Mouse (Mus musculus): ENCODE measurements around the gene Clcn6.

Gene Clcn6

DNA sequence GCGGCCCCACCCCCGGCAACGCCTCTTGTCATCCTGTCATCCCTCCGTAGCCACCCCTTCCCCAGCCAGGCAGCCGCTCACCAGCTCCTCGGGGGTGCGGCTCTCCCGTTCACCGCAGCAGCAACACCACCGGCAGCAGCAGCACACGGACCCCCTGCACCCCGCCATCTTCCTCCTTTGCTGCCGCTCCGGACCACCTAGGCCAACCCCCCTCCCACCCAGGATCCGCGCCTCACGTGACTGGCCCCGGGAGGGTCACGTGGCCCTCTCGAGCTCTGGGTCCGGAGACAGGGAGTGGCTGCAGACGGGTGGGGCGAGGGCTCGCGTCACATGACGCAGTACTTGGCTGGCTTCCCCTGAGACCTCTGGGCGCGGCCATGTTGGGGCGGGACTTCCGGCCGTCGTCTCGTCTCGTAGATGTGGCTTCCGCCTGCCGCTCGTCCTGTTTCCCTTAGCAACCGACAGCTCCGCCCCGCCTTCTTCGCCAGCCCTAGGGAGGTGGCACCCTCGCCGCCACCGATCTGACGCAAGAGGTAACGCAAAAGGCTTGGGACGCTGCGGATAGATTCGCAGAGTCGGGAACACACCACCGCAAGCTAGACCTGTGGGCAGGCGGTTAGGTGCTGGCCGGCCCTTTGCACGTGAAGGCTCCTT is at the start of gene Clcn6, which contains the start of gene Mthfr:
TSS of gene Clcn6 (minus strand) at position 222 of the 654 bp plus-strand sequence.
TSS of gene Mthfr (plus strand) at position 478 of the 654 bp plus-strand sequence.
- peak; percentile 99 to 100 for DNase-seq

DNA sequence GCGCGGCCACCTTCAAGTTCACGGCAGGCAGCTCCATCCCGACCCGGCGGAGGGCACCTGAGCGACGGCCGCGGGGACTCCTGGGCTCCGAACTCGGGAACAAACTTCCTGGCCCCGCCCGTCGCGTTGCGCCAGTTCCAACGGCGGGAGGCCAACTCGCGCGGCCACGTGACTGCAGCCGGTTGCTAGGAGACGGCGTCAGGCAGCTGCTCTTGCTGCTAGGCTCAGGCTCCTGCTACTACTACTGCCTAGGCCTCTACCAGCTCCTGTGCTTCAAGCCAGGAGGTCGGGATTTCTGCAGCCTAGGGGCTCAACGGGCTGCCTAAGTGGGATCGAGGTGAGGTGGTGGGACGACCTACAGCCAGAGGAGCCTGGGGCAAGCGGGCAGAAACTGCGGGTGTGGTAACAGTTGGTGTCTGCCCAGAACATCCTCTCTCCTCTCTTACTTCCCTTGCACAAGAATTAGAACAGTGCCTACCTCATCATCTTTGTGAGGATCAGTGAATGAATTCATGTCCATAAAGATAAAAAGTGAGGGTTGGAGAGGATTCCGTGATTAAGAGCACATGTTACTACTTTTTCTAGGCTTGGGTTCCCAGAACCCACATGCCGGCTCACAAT is 49.4 kb upstream of the Clcn6 start, which contains the start of gene Agtrap:
TSS of gene Agtrap (minus strand) at position 125 of the 621 bp plus-strand sequence.
- DNase-seq = peak; percentile 96

DNA sequence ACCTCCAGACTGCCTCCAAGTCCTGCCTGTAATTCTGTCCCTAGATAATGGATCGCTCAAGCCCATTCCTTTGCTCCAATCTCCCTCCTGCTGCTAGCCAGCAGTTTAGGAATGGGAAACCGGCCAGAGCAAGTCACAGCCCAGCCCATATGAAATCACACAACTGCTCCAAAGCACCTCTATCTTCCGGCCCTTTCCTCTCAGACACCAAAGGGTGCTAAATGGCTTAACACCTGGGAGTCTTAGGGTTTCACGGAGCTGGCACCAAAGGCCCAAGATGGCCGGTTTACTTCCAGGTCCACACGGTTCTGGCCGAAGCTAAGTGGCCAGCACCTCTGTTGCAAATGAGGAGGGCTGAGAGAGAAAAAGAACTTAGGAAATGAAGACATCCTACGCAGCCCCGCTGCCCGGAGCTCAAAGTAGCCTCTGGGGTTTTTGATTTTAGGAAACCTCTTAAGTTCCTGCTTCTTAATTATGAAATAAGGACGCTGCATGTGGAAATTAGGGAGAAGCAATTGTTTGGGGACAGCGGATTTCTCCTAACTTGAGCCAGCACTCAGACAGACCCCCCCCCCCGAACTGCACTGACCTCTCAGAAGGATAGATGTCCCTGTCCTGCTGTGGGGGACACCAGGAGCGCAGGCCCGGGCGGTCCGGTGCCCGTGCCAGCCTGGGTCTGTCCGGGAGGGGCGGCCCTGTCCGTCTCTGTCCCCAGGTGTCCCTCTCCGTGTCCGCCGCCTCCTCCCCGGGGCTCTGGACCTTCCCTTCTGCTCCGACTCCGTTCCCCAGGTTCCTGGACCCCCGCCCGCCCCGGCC is 48.7 kb upstream of the Clcn6 start:
- peak; percentile 47 to 52 for DNase-seq

DNA sequence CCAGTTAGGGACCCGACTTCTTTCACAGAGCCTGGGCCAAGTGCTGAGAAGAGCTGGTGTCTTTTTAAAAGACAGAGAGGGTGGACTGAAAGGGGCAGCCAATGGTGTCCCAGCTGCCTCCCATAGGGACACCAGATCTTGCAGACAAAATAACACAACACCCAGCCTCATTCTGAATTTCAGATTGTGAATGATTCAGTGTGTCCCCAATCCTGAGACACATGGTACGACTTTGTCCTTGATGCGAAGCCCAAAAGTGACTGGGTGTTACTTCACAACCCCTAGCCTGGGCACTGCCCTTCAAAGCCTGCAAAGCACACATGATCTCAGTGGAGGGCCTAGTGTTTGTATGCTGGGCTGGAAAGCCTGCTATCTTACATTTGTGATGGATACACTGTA is 47.3 kb upstream of the Clcn6 start:
- DNase-seq = no peak

DNA sequence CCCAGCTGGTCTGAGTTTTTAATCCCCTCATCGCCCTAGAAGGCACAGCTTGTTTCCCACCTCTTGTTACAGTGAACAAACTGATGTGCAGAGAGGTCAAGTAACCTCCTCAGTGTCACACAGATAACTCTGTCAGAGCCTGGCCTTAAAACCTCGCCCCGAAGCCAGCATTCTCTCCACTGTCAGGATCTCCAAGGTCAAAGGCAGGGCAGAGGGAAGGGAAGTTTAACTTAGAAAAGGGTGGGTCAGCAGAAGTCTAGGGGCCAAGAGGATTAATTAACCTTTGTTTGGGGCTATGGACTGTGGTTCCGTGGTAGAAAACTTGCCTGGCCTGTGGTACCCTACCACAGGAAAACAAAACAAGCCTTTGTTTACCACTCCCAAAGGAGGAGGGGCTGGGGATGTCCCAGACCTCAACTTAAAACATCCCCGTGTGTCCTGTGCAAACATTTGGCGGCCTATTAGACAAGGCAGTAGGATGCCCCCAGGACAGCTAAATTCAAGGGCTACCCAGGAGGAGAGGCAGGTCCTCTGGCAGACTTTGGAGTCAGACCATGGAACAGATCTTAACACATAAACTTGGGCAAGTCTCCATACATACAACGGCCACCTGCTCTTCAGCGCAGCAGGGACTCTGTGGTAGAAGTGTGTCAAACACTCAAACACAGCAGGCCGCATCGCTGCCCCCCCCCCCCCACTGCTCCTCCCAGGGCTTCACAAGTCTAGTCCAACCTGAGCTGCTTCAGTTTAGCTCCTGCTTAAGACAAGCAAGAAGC is 46.7 kb upstream of the Clcn6 start:
- DNase-seq = peak; percentile 22 to 50

DNA sequence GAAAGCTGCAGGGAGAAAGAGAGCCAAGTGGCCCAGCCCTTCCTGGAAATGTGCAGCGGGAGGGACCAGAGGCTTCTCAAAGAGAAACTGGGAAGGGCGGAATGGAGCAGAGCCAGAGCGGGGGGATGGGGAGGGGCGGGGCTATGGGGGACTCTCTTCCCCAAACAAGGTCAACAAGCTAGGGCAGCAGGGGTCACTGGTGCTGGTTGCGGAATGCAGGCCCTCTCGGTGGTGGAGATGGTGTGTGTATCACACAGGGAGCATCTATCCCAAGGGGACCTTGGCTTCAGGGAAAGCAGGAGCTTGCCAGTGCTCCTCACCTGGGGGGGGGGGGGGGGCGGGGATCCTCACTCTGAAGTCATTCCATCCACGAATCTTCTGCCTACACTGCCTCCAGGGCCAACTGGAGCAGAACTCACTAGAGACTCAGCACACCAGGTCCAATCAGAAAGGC is 45.7 kb upstream of the Clcn6 start:
- DNase-seq = peak; percentile 66 to 79

DNA sequence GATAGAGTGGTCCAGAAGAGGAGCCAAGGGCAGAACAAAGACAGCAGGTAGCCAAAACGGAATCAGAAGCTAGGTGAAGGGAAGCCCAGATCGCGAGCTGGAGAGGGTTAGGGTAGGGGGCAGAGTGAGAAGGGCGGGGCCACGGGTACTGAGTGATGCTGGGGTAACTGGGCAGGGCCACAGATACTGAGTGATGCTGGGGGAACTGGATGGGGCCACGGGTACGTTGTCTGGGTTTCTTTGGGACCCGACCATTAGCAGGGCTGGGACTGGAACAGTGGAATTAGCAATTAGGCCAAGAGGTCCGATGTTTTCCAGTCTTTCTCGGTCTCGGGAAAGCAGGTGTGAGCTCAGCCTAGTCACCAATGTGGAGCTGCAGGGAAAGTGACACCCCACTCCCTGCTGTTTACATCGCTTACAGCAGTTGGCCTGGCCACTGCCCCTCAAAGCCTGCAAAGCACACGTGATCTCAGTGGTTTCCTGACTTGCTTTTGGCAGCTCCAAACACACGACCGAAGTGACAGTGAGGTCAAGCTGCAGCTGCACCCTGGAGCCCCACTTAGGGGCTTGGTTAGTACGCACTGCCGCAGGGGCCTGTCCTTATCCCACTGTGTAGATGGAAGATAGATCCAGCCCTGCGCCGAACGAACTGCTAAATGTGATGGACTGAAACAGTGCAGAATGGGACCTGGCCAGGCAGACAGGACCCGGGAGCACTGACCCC is 44.7 kb upstream of the Clcn6 start:
- DNase-seq = peak; percentile 51 to 62

DNA sequence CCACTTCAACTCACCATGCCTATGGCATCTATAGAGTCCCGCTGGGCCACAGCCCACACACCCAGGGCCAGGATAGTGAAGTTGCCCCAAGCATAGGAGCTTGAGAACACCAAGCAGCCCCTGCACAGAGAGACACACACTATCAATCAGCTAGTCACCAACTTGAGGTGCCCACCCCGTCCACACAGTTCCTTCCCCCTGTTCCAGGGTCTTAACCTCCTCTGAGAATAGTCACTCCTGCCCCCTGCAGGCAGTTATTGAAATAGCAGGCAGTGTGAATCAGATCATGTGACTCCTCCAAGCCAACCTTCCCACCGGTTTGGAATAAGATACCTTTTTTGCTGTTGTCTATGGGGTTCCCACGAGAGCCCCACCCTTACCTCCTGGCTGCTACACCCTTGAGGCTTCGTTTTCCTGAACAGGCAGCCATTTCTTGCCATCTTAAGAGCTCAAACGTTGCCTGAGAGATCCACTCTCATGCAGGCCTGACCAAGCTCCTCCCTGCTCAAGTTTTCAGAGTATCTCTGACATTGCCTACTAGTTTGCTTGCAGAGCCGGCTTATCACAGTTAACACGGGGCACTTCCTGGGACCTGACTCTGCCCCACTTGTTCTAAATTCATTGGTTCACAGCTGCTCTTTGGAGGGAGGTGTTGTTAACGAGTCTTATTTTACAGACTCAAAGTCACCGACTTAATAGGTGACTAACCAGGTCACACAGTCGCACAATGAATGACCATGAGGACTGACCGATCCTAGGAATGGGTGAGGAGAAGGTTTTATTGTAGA is 43.8 kb upstream of the Clcn6 start:
- DNase-seq = peak; percentile 57 to 69

DNA sequence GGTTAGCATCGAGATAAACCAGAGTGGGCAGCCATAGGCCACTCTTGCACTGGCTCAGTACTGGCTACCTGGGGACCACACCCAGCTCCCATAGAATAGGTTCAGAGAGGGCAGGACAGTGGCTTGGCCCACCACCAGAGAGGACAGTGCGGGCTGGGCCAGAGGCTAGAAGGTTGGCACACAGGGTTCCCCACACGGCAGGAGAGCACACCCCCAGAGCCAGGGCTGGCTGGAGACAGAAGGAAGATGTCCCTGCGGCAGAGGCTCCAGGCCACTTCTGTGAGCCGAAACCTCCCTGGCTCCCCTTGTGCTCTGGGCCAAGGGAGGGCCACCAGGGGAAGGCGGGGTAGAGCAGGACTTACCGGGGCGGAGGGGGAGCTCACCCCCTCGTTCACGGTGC is 42.6 kb upstream of the Clcn6 start:
- DNase-seq = no peak

DNA sequence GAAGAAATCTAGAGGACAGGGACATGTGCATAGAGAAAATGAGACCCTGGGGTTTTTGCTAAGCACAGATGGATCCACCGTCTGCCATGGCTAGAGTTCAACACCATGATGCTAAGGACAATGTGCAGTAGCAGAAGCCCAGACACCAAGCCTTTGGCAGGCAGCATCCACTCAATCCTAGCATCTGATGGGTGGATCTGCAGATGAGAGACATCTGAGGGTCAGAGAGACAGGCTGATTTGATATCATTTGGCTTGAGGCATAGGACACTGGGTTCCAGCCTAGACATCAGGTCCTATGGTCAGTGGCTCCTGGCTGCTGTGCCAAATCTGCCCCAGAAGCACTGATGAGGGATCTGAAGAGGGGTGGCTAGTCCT is 42.0 kb upstream of the Clcn6 start:
- DNase-seq = no peak

DNA sequence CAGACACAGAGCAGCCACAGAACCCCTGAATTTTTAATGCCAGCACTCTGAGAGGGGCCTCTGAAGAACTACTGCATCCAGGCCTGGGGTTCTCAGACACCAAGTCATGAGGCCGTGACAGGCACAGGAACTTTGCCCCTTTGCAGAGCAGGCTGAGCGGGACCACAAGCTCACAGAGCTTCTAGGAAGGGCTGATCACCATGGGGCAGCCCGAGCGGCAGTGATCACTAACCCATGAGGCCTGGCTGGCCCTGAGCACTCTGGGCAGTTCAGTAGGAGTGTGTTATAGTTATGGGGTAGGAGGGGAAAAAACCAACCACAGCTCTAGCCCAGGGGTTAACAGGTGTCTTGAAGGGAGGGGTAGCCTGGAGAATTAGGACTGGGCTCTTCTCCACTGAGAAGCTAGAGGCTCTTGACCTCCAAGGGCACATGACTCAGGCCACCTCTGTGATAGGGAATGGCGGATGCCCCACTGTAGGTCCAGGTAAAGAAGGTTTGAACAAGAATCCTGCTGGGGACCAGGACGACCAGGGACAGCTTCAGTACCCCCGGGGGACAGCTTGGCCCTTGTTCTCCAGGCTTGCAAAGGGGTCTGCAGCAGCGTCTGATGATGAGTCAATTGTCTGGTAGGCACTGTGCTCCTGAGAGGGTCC is 41.4 kb upstream of the Clcn6 start:
- DNase-seq = no peak

DNA sequence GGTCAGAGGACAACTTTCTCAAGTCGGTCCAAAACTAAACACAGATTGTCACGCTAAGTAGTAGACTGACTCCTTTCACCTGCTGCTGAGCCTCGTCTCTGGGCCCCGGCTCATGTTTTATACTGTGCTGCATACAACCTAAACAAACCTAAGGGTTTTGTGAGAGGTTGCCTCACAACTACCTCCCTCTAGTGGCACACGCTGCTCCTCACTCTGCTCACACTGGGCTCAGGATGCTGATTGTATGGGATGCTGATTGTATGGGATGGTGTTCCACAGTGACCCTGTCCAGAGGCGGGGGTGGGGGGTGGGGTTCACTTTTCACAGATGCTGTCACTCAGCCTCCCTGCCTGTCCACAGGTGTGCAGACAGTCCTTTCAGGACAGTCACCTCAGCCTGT is 40.6 kb upstream of the Clcn6 start:
- no peak for DNase-seq

DNA sequence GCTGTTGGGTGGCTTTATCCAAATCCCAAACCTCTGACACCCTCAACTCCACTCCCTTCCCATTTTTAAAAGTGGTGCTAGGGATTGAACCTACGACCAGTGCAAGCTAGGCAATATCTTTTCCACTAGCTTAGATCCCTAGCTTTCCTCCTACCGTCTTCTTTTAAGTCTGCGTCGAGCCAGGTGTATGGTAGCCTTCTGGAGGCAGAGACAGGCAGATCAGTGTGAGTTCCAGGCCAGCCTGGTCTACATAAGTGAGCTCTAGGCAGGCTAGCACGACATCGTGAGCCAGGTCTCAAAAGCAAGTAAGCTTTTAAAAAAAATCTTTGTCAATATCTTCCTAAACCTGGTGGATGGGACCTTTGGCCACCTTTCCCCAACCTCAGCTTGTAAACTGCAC is 37.3 kb upstream of the Clcn6 start:
- no peak for DNase-seq

DNA sequence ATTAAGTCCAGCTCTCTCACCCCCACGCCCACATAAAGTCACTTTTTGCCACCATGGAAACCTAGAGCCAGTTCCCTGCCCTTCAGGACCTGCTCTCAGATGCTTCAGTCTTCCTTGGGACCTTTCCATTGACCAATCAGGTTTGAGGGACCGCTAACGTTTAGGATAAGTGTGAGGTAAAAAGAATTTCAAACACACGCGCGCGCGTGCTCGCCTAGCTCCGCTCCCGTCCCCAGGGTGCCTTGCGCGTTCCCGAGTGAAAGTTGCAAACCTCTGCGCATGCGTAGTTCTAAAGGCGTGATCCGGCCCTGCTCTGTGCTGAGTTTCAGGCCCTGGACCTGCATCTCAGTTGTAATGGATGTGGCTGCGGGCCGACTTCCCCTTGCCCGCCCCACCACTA is 36.6 kb upstream of the Clcn6 start:
- DNase-seq = peak; percentile 76

DNA sequence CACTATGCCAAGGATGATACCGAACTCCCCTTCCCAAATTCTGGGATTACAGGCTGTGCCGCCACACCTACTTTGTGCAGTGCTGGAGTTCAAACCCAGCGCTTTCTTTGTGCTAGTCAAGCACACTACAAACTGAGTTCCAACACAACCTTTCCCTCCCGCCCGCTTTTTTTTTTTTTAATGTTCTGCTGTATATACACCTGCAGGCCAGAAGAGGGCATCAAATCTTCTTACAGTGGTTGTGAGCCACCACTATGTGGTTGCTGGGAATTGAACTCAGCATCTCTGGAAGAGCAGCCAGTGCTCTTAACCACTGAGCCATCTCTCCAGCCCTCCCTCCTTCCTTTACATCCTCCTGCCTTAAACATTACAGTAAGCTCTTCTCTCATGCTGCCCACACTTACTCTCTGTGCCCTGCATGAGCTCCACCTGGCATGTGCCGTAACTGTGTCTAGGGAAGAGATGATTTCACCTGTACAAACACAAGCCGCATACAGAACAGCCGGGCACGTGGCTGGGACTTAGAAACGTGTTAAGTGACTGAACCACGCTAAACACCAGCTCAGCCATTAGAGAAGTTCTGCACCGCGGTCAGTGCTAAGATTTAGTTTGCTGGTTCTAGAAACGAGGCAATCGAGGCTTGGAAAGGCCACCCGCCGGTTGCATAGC is 36.0 kb upstream of the Clcn6 start:
- DNase-seq = peak in 1 of 2 experiments; percentile 16

DNA sequence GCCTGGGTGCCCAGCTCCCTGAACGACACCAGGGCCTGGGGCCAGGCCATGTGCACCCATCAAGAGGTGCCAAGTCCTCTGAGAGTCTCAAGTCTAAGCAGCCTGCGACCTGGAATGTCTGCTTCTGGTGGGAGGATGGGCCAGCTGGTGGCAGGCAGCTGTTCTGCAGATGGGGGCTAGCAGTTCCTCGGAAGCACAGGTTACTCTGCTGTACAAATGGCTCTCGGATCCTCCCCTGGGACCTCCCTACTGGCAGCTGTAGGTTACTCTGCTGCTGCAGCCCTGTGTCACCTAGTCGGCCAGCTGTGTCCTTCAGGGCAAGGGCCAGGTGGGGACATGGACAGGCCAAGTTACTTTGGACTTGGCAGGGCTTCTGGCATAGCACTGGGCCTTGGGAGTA is 32.9 kb upstream of the Clcn6 start:
- DNase-seq = no peak

DNA sequence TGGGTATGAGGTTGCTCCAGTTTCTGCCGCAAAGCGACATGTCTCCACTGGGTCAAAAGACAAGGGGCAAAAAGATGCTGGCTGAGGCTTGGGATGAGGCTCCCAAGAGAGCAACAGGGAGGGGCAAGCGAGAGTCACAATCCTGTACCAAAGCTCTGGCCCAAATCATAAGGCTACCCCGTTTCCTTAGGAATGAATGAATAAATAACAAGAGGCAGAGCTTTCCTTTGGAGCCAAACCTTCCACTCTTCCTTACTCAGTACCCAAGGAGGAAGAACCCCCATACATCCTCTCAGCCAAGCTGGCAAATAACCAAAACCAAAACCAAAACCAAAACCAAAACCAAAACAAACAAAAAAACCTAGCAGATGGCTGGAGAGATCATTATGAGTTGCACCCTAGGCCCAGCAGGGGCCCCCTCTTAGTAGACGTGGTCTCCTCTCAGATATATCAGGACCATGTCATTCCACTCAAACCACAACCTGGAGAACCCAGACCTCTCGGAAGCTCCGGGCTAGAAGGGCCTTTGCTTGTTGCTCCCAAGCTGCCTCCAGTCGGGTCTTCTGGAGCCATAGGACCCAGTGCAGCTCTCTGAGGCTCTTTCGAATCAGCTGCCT is 31.1 kb upstream of the Clcn6 start:
- DNase-seq = no peak

DNA sequence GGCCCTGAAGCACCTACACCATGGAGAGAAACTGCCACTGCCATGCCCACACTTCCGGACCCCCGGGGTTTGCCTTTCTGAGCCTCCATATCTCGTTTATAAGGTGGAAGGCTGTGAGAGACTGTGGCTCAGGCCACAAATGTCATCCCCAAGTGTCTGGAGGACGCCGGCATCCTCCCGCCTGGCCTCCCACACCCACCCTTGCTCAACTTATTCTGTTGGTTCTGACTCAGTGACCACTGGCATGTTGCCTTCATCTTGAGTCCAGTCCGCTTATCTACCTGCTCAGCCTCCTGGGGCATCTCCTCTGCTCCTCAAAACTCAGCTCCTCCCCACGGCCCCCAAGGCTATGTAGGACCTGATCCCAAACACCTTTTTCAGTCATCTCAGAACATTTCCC is 28.7 kb upstream of the Clcn6 start:
- DNase-seq = no peak

DNA sequence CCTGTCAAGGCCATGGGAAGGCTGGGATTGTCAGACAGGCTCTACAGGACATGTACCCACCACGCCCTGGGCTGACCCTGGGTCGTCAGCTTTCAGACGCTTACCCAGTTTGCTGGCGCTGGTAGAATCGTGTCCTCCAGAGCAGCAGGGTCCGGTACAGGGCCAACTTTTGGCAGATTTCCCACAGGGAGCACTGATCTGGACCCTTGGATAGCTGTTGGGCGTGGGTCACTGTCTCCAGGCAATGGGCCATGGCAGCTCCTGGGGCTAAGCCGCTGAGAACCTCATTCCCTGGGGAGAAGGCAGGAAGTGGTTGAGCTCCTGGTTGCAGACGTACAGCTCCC is 27.8 kb upstream of the Clcn6 start:
- no peak for DNase-seq

Data from lung, adult 18-20 months (tissue).